Mouse (Mus musculus): ENCODE measurements around the gene Nek5. TPM values are rescaled to one million over a fixed set of nuclear protein-coding genes. Genes with fewer than 3 reads are reported as not detected.

Nek5 gene
- polyA plus RNA-seq (2015; fragmentation: Nextera tagmentation; extraction: Ambion mirVana) = 1.0 TPM in 2 replicates

GRCm38 (mm10) chr8:22124220-22125152, at the start of gene Nek5:
TSS of gene Nek5 (minus strand) at chr8:22125053.
- Histone ChIP-seq H3K36me3 (0 out of 2 replicates have a peak, but pooled peaks cover 8% of the 10 kb centered on the region), H3K4me3 (peak within 1 kb of the TSS; percentile 53), H3K4me2 (peak within 1 kb of the TSS; percentile 90), H3K9ac (peak within 1 kb of the TSS; percentile 52), H3K27ac (no peak within 1 kb of the TSS), H3K27me3 (no peaks in the 10 kb centered on the region), H3K4me1 (0 out of 2 replicates have a peak, but pooled peaks cover 4% of the 10 kb centered on the region), H3K9me3 (no peaks in the 10 kb centered on the region)
- 3% methylated on average over 29 of the region's 29 CpGs for WGBS
- peak; percentile 73 for ATAC-seq (ENCODE audit: borderline replicate concordance, extremely low read depth, low FRiP score, low TSS enrichment)

GRCm38 (mm10) chr8:22169167-22169566, 44.3 kb upstream of the Nek5 start:
- Histone ChIP-seq H3K4me3 (no peak overlapping the region), H3K4me2 (no peak overlapping the region), H3K27ac (no peak overlapping the region), H3K4me1 (0 out of 2 replicates have a peak, but pooled peaks cover 10% of the 10 kb centered on the region), H3K9ac (no peak overlapping the region), H3K27me3 (no peaks in the 10 kb centered on the region), H3K36me3 (peaks cover 36% of the 10 kb centered on the region), H3K9me3 (no peaks in the 10 kb centered on the region)
- no peak for ATAC-seq (ENCODE audit: borderline replicate concordance, extremely low read depth, low FRiP score, low TSS enrichment)
- 94% methylated on average over 5 of the region's 5 CpGs for WGBS

DNA sequence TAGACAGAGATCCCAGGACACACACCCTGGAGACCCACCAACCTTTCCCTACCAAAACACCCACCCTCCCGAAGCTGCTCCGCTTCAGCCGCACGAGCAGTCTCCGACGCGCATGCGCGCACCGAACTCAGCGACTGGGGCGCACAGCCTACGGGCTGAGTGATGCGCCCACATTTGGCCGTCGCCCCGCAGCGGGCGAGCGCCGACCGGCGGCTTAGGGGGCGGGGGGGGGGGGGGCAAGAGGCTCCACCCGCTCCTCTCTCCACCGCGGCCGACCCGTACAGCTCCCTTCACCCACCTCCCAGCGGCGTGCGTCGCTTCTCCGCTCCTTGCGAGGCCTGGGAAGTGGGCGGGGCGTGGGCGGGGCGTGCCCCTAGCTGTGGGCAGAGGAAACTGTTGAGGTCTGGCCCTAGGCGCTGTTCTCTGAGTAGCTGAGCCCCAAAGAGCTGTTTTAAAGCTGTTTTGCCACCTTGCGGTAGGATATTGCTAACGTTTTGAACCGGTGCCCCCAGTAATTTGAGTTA, 41.3 kb upstream of the Nek5 start, which contains the start of gene Nek3:
Gene Nek3, minus strand, starts transcription at position 356 of the 524 bp plus-strand sequence.
- ATAC-seq (ENCODE audit: borderline replicate concordance, extremely low read depth, low FRiP score, low TSS enrichment) = peak; percentile 99
- peak within 1 kb of the TSS; percentile 69 for H3K4me2 ChIP-seq
- H3K27me3 ChIP-seq = no peaks in the 10 kb centered on the region
- H3K4me1 ChIP-seq = 0 out of 2 replicates have a peak, but pooled peaks cover 10% of the 10 kb centered on the region
- no peaks in the 10 kb centered on the region for H3K9me3 ChIP-seq
- peak within 1 kb of the TSS; percentile 51 for H3K4me3 ChIP-seq
- H3K27ac ChIP-seq = peak within 1 kb of the TSS; percentile 70
- H3K36me3 ChIP-seq = peaks cover 26% of the 10 kb centered on the region
- WGBS = under 1% methylated on average over 39 of the region's 43 CpGs
- H3K9ac ChIP-seq = peak within 1 kb of the TSS; percentile 50

DNA sequence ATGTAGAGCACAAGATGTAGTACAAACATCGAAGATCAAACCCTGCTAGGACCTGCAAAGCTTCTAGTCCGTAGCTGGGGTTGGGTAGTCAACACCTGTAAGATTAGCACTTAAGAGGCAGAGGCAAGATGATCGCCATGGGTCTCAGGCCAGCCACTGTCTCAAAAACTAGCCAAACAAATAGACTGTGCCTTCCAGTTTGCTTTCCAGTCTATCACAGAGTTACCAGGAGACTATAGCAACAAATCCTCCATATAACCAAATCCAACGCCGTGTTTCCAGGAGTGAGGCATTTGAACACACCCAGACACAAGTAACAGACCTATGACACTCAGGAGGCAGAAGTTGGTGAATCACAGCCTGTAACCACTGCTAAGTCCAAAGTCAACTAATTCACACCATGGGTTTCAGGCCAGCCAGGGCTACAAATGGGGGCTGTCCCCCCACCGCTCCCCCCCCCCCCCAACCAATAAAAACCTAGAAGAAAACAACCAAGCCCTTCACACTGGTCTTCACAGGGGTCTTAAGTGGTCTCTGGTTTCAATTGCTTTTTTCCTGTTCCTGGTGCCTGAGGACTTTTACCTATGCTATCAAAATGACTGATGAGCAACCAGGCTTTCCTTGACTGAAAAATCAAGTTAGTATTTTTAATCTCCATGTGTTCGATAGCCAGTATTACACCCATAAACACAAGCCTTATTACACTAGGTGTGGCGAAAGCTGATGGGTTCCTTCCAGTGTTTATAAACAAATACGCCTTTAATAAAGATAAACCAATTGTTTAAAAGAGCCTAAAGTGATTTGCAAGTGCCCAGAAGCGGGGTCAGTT, 40.6 kb upstream of the Nek5 start:
- peak overlapping the region; percentile 50 for H3K9ac ChIP-seq
- H3K36me3 ChIP-seq = peaks cover 19% of the 10 kb centered on the region
- WGBS = 46% methylated on average over 10 of the region's 10 CpGs
- peak overlapping the region; percentile 69 for H3K4me2 ChIP-seq
- peak overlapping the region; percentile 70 for H3K27ac ChIP-seq
- H3K9me3 ChIP-seq = no peaks in the 10 kb centered on the region
- H3K4me1 ChIP-seq = 0 out of 2 replicates have a peak, but pooled peaks cover 10% of the 10 kb centered on the region
- no peak for ATAC-seq (ENCODE audit: borderline replicate concordance, extremely low read depth, low FRiP score, low TSS enrichment)
- no peaks in the 10 kb centered on the region for H3K27me3 ChIP-seq
- H3K4me3 ChIP-seq = peak overlapping the region; percentile 51

DNA sequence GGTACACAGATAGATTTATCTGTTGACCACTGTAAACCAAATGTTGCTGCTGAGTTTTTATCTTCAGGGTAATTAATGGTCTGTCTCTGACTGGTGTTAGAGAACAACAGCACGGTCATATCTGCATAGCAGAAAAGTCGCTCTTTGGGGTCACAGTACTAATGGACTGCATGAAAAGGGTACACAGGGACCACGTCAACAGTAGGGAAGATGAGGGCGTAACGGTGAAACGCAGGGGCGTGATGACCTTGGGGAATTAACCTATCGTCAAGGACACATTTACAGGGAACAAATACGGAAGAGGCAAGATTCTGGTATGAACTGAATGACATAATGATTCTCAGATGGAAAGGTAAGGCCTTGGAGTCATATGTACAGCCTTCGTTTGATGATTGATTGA, 39.6 kb upstream of the Nek5 start:
- Histone ChIP-seq H3K9ac (no peak overlapping the region), H3K9me3 (no peaks in the 10 kb centered on the region), H3K4me2 (no peak overlapping the region), H3K27ac (no peak overlapping the region), H3K36me3 (peaks cover 17% of the 10 kb centered on the region), H3K27me3 (no peaks in the 10 kb centered on the region), H3K4me1 (0 out of 2 replicates have a peak, but pooled peaks cover 10% of the 10 kb centered on the region), H3K4me3 (no peak overlapping the region)
- 70% methylated on average over 10 of the region's 10 CpGs for WGBS
- no peak for ATAC-seq (ENCODE audit: borderline replicate concordance, extremely low read depth, low FRiP score, low TSS enrichment)

- Histone ChIP-seq H3K4me3 (no peak overlapping the region), H3K9ac (no peak overlapping the region), H3K36me3 (0 out of 2 replicates have a peak, but pooled peaks cover 5% of the 10 kb centered on the region), H3K9me3 (no peaks in the 10 kb centered on the region), H3K27ac (no peak overlapping the region), H3K4me2 (no peak overlapping the region), H3K27me3 (no peaks in the 10 kb centered on the region), H3K4me1 (0 out of 2 replicates have a peak, but pooled peaks cover 10% of the 10 kb centered on the region)
- no peak for ATAC-seq (ENCODE audit: borderline replicate concordance, extremely low read depth, low FRiP score, low TSS enrichment)
- WGBS = 66% methylated on average over 8 of the region's 8 CpGs
Measured at GRCm38 (mm10) chr8:22162206-22162605, 37.4 kb upstream of the Nek5 start.

GRCm38 (mm10) chr8:22150345-22150663, 25.5 kb upstream of the Nek5 start:
- 45% methylated on average over 3 of the region's 3 CpGs for WGBS
- H3K4me2 ChIP-seq = no peak overlapping the region
- peak overlapping the region; percentile 65; the same call in 1 of the 2 replicates for H3K27ac ChIP-seq
- H3K27me3 ChIP-seq = no peaks in the 10 kb centered on the region
- peak; percentile 23; the same call in 1 of the 2 replicates for ATAC-seq (ENCODE audit: borderline replicate concordance, extremely low read depth, low FRiP score, low TSS enrichment)
- H3K9ac ChIP-seq = no peak overlapping the region
- 0 out of 2 replicates have a peak, but pooled peaks cover 11% of the 10 kb centered on the region for H3K36me3 ChIP-seq
- H3K4me3 ChIP-seq = no peak overlapping the region
- no peaks in the 10 kb centered on the region for H3K9me3 ChIP-seq
- H3K4me1 ChIP-seq = peaks cover 7% of the 10 kb centered on the region

DNA sequence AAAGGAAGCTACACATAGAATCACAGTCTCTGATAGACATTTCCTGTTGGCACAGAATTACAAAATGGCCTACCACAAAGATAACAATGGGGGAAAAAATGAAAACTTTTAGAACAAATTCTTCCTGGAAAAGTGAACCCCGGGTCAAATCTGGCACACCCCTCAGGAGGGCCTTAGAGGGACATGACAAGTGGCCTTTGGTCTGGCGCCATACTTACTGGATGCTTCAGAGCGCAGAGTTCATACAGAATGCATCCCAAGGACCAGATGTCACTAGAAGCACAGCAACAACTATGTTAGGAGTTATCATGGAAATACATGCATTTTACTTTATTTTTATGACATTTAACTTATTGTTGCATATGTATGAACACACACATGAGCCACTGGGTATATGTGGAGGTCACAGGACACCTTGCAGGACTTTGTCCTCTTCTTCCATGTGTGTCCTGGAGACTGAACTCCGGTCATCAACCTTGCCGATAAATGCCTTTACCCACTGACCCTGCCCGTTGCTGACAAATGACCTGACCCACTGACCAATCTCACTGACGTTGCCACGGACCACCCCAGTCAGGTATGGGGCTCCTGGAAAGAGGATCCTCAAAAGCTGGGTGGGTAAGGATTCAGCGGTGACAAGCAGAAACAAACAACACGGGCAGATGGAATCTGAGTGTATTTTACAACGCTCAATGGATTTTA, 24.9 kb upstream of the Nek5 start:
- no peak overlapping the region for H3K4me3 ChIP-seq
- H3K27me3 ChIP-seq = no peaks in the 10 kb centered on the region
- H3K27ac ChIP-seq = peak overlapping the region; percentile 65
- H3K4me1 ChIP-seq = peaks cover 7% of the 10 kb centered on the region
- peak overlapping the region; percentile 17; the same call in 1 of the 2 replicates for H3K4me2 ChIP-seq
- H3K36me3 ChIP-seq = 0 out of 2 replicates have a peak, but pooled peaks cover 7% of the 10 kb centered on the region
- WGBS = 50% methylated on average over 11 of the region's 11 CpGs
- no peaks in the 10 kb centered on the region for H3K9me3 ChIP-seq
- peak; percentile 64 for ATAC-seq (ENCODE audit: borderline replicate concordance, extremely low read depth, low FRiP score, low TSS enrichment)
- H3K9ac ChIP-seq = no peak overlapping the region

- H3K36me3 ChIP-seq = no peaks in the 10 kb centered on the region
- no peak overlapping the region for H3K9ac ChIP-seq
- no peak overlapping the region for H3K4me2 ChIP-seq
- H3K27ac ChIP-seq = no peak overlapping the region
- no peaks in the 10 kb centered on the region for H3K27me3 ChIP-seq
- ATAC-seq (ENCODE audit: borderline replicate concordance, extremely low read depth, low FRiP score, low TSS enrichment) = no peak
- H3K4me1 ChIP-seq = peaks cover 7% of the 10 kb centered on the region
- 85% methylated on average over 7 of the region's 7 CpGs for WGBS
- H3K4me3 ChIP-seq = no peak overlapping the region
- no peaks in the 10 kb centered on the region for H3K9me3 ChIP-seq
Measured at GRCm38 (mm10) chr8:22148367-22148740, 23.5 kb upstream of the Nek5 start.

GRCm38 (mm10) chr8:22147706-22148366, 23.0 kb upstream of the Nek5 start:
- H3K4me3 ChIP-seq = no peak overlapping the region
- peaks cover 7% of the 10 kb centered on the region for H3K4me1 ChIP-seq
- no peaks in the 10 kb centered on the region for H3K36me3 ChIP-seq
- H3K27ac ChIP-seq = no peak overlapping the region
- no peak for ATAC-seq (ENCODE audit: borderline replicate concordance, extremely low read depth, low FRiP score, low TSS enrichment)
- no peaks in the 10 kb centered on the region for H3K27me3 ChIP-seq
- H3K9me3 ChIP-seq = no peaks in the 10 kb centered on the region
- no peak overlapping the region for H3K9ac ChIP-seq
- WGBS = 80% methylated on average over 9 of the region's 9 CpGs
- no peak overlapping the region for H3K4me2 ChIP-seq
